Mouse (Mus musculus) midbrain, embryonic 14.5 days (tissue): ENCODE data around the gene 4930455H04Rik. TPM values are rescaled to one million over a fixed set of nuclear protein-coding genes. Genes with fewer than 3 reads are reported as not detected.

Experiments used
- ATAC-seq: fragments of 200-750 bp; cut with Nextera tagmentation; 2 replicates; pipeline ENCODE4 v1.8.0; 2017; ENCODE audit warnings: moderate number of reproducible peaks, moderate library complexity; ENCODE audit not compliant: low FRiP score, low TSS enrichment
- DNase-seq: peaks from one replicate; pipeline ENCODE4 v3.0.0-alpha.2; 2015
- H3K27ac ChIP-seq: fragments of 300-500 bp; sonication (generic); replicated peaks from 2 replicates; pipeline ENCODE4 v1.5.1; 2014; ENCODE audit warnings: mild to moderate bottlenecking, low read depth, low read length, moderate library complexity
- H3K27me3 ChIP-seq: fragments of 300-500 bp; sonication (generic); 2 replicates; pipeline ENCODE4 v1.6.1; 2014; ENCODE audit warnings: low read length, control low read depth, mixed read lengths; ENCODE audit not compliant: control insufficient read depth, insufficient read depth
- H3K36me3 ChIP-seq: fragments of 300-500 bp; sonication (generic); 2 replicates; pipeline ENCODE4 v1.6.1; 2014; ENCODE audit warnings: low read length, control low read depth; ENCODE audit not compliant: control insufficient read depth, insufficient read depth
- H3K4me1 ChIP-seq: fragments of 300-500 bp; sonication (generic); 2 replicates; pipeline ENCODE4 v1.6.1; 2014; ENCODE audit warnings: mild to moderate bottlenecking, antibody characterized with exemption, low read length, control low read depth; ENCODE audit not compliant: control insufficient read depth, insufficient read depth
- H3K4me2 ChIP-seq: fragments of 300-500 bp; sonication (generic); 2 replicates; pipeline ENCODE4 v1.6.1; 2014; ENCODE audit warnings: mild to moderate bottlenecking, low read length, moderate library complexity
- H3K4me3 ChIP-seq: fragments of 300-500 bp; sonication (generic); replicated peaks from 2 replicates; pipeline ENCODE4 v1.5.1; 2014; ENCODE audit warnings: low read depth, low read length
- H3K9ac ChIP-seq: fragments of 300-500 bp; sonication (generic); replicated peaks from 2 replicates; pipeline ENCODE4 v1.6.1; 2014; ENCODE audit warnings: mild to moderate bottlenecking, low read length, moderate library complexity
- H3K9me3 ChIP-seq: fragments of 300-500 bp; sonication (generic); 2 replicates; pipeline ENCODE4 v1.6.1; 2016; ENCODE audit warnings: low read length, control low read depth, mixed read lengths; ENCODE audit not compliant: control insufficient read depth
- WGBS: fragments of 180-500 bp; shearing (Covaris S2); extraction: QIAGEN DNeasy Blood & Tissue Kit; methylation state at CpG from one replicate; pipeline ENCODE4 v1.1.7; 2014; 5-methylcytosine and 5-hydroxymethylcytosine counted together
- polyA plus RNA-seq: library from polyadenylated mRNA; unstranded; fragments of >200 nt; fragmentation: Nextera tagmentation; extraction: Ambion mirVana; gene quantifications from 2 replicates; pipeline ENCODE4 v1.2.1, GENCODE M21; 2014

Gene 4930455H04Rik
- polyA plus RNA-seq, 1 experiment from 2014 or later: not detected

- Histone ChIP-seq H3K4me3 (no peak overlapping the region), H3K36me3 (no peaks in the 10 kb centered on the region), H3K9ac (no peak overlapping the region), H3K4me2 (no peak overlapping the region), H3K27me3 (no peaks in the 10 kb centered on the region), H3K4me1 (no peaks in the 10 kb centered on the region), H3K27ac (no peak overlapping the region), H3K9me3 (no peaks in the 10 kb centered on the region)
- whole genome bisulfite sequencing: 71% methylated on average over 6 of the region's 6 CpGs
- DNase-seq (no peak), ATAC-seq (no peak)
Measured at GRCm38 (mm10) chr3:116942751-116943150, 25.3 kb upstream of the 4930455H04Rik start.

GRCm38 (mm10) chr3:116943422-116943821 is 24.6 kb upstream of the 4930455H04Rik start:
- DNase-seq (no peak), ATAC-seq (no peak)
- H3K4me3 ChIP-seq: no peak overlapping the region
- 87% methylated on average over 4 of the region's 4 CpGs for WGBS
- no peaks in the 10 kb centered on the region for H3K9me3 ChIP-seq
- H3K9ac ChIP-seq: no peak overlapping the region
- no peak overlapping the region for H3K4me2 ChIP-seq
- H3K27me3 ChIP-seq: no peaks in the 10 kb centered on the region
- H3K36me3 ChIP-seq: no peaks in the 10 kb centered on the region
- no peaks in the 10 kb centered on the region for H3K4me1 ChIP-seq
- no peak overlapping the region for H3K27ac ChIP-seq

- Histone ChIP-seq H3K27me3 (no peaks in the 10 kb centered on the region), H3K4me1 (no peaks in the 10 kb centered on the region), H3K27ac (no peak overlapping the region), H3K9me3 (no peaks in the 10 kb centered on the region), H3K4me2 (no peak overlapping the region), H3K9ac (no peak overlapping the region), H3K36me3 (no peaks in the 10 kb centered on the region), H3K4me3 (no peak overlapping the region)
- ATAC-seq (no peak), DNase-seq (no peak)
- 91% methylated on average over 4 of the region's 4 CpGs for WGBS
Measured at GRCm38 (mm10) chr3:116946476-116946875, 21.6 kb upstream of the 4930455H04Rik start.

GRCm38 (mm10) chr3:116950665-116951115 is 17.4 kb upstream of the 4930455H04Rik start:
- ATAC-seq: no peak
- Histone ChIP-seq H3K27ac (no peak overlapping the region), H3K27me3 (no peaks in the 10 kb centered on the region), H3K9ac (no peak overlapping the region), H3K4me3 (no peak overlapping the region), H3K36me3 (0 out of 2 replicates have a peak, but pooled peaks cover 2% of the 10 kb centered on the region), H3K4me2 (no peak overlapping the region), H3K9me3 (no peaks in the 10 kb centered on the region), H3K4me1 (no peaks in the 10 kb centered on the region)
- WGBS: 93% methylated on average over 6 of the region's 6 CpGs
- no peak for DNase-seq

GRCm38 (mm10) chr3:116951489-116951888 is 16.6 kb upstream of the 4930455H04Rik start:
- H3K4me2 ChIP-seq: no peak overlapping the region
- DNase-seq: no peak
- no peaks in the 10 kb centered on the region for H3K9me3 ChIP-seq
- H3K27ac ChIP-seq: no peak overlapping the region
- no peaks in the 10 kb centered on the region for H3K27me3 ChIP-seq
- H3K4me3 ChIP-seq: no peak overlapping the region
- H3K9ac ChIP-seq: no peak overlapping the region
- 0 out of 2 replicates have a peak, but pooled peaks cover 2% of the 10 kb centered on the region for H3K36me3 ChIP-seq
- no peaks in the 10 kb centered on the region for H3K4me1 ChIP-seq
- no peak for ATAC-seq
- 97% methylated on average over 3 of the region's 3 CpGs for WGBS

GRCm38 (mm10) chr3:116952242-116952899 is 15.7 kb upstream of the 4930455H04Rik start:
- no peaks in the 10 kb centered on the region for H3K9me3 ChIP-seq
- DNase-seq: no peak
- no peak overlapping the region for H3K9ac ChIP-seq
- no peaks in the 10 kb centered on the region for H3K4me1 ChIP-seq
- no peak overlapping the region for H3K4me3 ChIP-seq
- 89% methylated on average over 8 of the region's 8 CpGs for WGBS
- H3K27ac ChIP-seq: no peak overlapping the region
- 0 out of 2 replicates have a peak, but pooled peaks cover 2% of the 10 kb centered on the region for H3K36me3 ChIP-seq
- no peaks in the 10 kb centered on the region for H3K27me3 ChIP-seq
- H3K4me2 ChIP-seq: no peak overlapping the region
- ATAC-seq: no peak

- no peak for DNase-seq
- Histone ChIP-seq H3K36me3 (0 out of 2 replicates have a peak, but pooled peaks cover 2% of the 10 kb centered on the region), H3K9ac (no peak overlapping the region), H3K27me3 (no peaks in the 10 kb centered on the region), H3K4me3 (no peak overlapping the region), H3K4me1 (no peaks in the 10 kb centered on the region), H3K27ac (no peak overlapping the region), H3K9me3 (no peaks in the 10 kb centered on the region), H3K4me2 (no peak overlapping the region)
- WGBS: 85% methylated on average over 6 of the region's 6 CpGs
- no peak for ATAC-seq
Measured at GRCm38 (mm10) chr3:116953366-116953765, 14.7 kb upstream of the 4930455H04Rik start.

GRCm38 (mm10) chr3:116955061-116955460 is 13.0 kb upstream of the 4930455H04Rik start:
- WGBS: 69% methylated on average over 6 of the region's 6 CpGs

GRCm38 (mm10) chr3:116960414-116960813 is 7.7 kb upstream of the 4930455H04Rik start:
- Histone ChIP-seq H3K27ac (no peak overlapping the region), H3K4me1 (no peaks in the 10 kb centered on the region), H3K4me3 (no peak overlapping the region), H3K9me3 (no peaks in the 10 kb centered on the region), H3K36me3 (no peaks in the 10 kb centered on the region), H3K27me3 (no peaks in the 10 kb centered on the region), H3K4me2 (no peak overlapping the region), H3K9ac (no peak overlapping the region)
- DNase-seq: no peak
- ATAC-seq: no peak
- WGBS: 82% methylated on average over 2 of the region's 2 CpGs

More at GRCm38 (mm10) chr3:116955061-116955460, 13.0 kb upstream of the 4930455H04Rik start:
- Histone ChIP-seq H3K4me2 (no peak overlapping the region), H3K27ac (no peak overlapping the region), H3K27me3 (no peaks in the 10 kb centered on the region), H3K4me3 (no peak overlapping the region), H3K36me3 (0 out of 2 replicates have a peak, but pooled peaks cover 2% of the 10 kb centered on the region), H3K4me1 (no peaks in the 10 kb centered on the region), H3K9ac (no peak overlapping the region), H3K9me3 (no peaks in the 10 kb centered on the region)
- ATAC-seq: no peak
- no peak for DNase-seq
